Mouse (Mus musculus): ENCODE results near the gene Olfr1246. TPM values are rescaled to one million over a fixed set of nuclear protein-coding genes. Genes with fewer than 3 reads are reported as not detected.
"Not testable (repeated sequence)": the region's sequence is repeated elsewhere in the genome, so short reads cannot be mapped to it uniquely, and the experiment has no call there.

The Olfr1246 gene
- not detected for total RNA-seq (2021)

GRCm38 (mm10) chr2:89593057-89593456 is at the start of gene Olfr1246:
Gene Olfr1246, minus strand, starts transcription at chr2:89593157.
- no peak for DNase-seq (ENCODE audit: extremely low spot score in 1 of 2, low spot score in 2 of 2)
- intact Hi-C loops (cut with DNase I) = no loop called here

GRCm38 (mm10) chr2:89634883-89635282 is 41.9 kb upstream of the Olfr1246 start, which contains the start of gene Olfr1249:
Gene Olfr1249, minus strand, starts transcription at chr2:89634983.
- intact Hi-C loops (cut with DNase I) = no loop called here
- no peak for DNase-seq (ENCODE audit: extremely low spot score in 1 of 2, low spot score in 2 of 2)

GRCm38 (mm10) chr2:89618145-89618544 is 25.2 kb upstream of the Olfr1246 start, which contains the start of gene Olfr1248:
Gene Olfr1248, minus strand, starts transcription at chr2:89618245.
- DNase-seq (ENCODE audit: extremely low spot score in 1 of 2, low spot score in 2 of 2); intact Hi-C loops (cut with DNase I): not testable (repeated sequence)

- DNase-seq (ENCODE audit: extremely low spot score in 1 of 2, low spot score in 2 of 2) = no peak
- intact Hi-C loops (cut with DNase I) = no loop called here
Observed at GRCm38 (mm10) chr2:89614030-89614429, 21.1 kb upstream of the Olfr1246 start, which contains the start of gene Olfr1247. Gene Olfr1247, minus strand, starts transcription at chr2:89614130.

GRCm38 (mm10) chr2:89578347-89578746 is 14.6 kb downstream of the Olfr1246 start, which contains the start of gene Olfr1245:
Gene Olfr1245, minus strand, starts transcription at chr2:89578447.
- intact Hi-C loops (cut with DNase I) = no loop called here
- DNase-seq (ENCODE audit: extremely low spot score in 1 of 2, low spot score in 2 of 2) = no peak

GRCm38 (mm10) chr2:89562706-89563105 is 30.3 kb downstream of the Olfr1246 start:
- DNase-seq (ENCODE audit: extremely low spot score in 1 of 2, low spot score in 2 of 2); intact Hi-C loops (cut with DNase I): not testable (repeated sequence)

GRCm38 (mm10) chr2:89544516-89544915 is 48.4 kb downstream of the Olfr1246 start:
- no peak for DNase-seq (ENCODE audit: extremely low spot score in 1 of 2, low spot score in 2 of 2)

GRCm38 (mm10) chr2:89539923-89540322 is 53.0 kb downstream of the Olfr1246 start:
- no peak for DNase-seq (ENCODE audit: extremely low spot score in 1 of 2, low spot score in 2 of 2)
- intact Hi-C loops (cut with DNase I) = no loop called here

More at GRCm38 (mm10) chr2:89544516-89544915, 48.4 kb downstream of the Olfr1246 start:
- intact Hi-C loops (cut with DNase I) = loop anchor here (2.0 kb wide), 1 partner anchor 1194 kb away; no protein-coding TSS in a partner anchor

Other genes with a start within 250 kb of the Olfr1246 start
- not detected for gene Olfr1234, start 228.3 kb downstream of the Olfr1246 start, total RNA-seq (2021)
- gene Olfr1238, start 183.5 kb downstream of the Olfr1246 start, total RNA-seq (2021) = not detected
- gene Olfr1239, start 172.8 kb downstream of the Olfr1246 start, total RNA-seq (2021) = not detected
- not detected for gene Olfr1240, start 150.2 kb downstream of the Olfr1246 start, total RNA-seq (2021)
- not detected for gene Olfr1241, start 106.0 kb downstream of the Olfr1246 start, total RNA-seq (2021)
- not detected for gene Olfr1242, start 94.8 kb downstream of the Olfr1246 start, total RNA-seq (2021)
- gene Olfr1243, start 61.7 kb downstream of the Olfr1246 start, total RNA-seq (2021) = not detected
- gene Olfr1245, start 14.7 kb downstream of the Olfr1246 start, total RNA-seq (2021) = not detected
- under 1 TPM; 0.16 to 0.17 TPM for gene Olfr1247, start 21.0 kb upstream of the Olfr1246 start, total RNA-seq (2021)
- not detected for gene Olfr1248, start 25.1 kb upstream of the Olfr1246 start, total RNA-seq (2021)
- not detected for gene Olfr1249, start 41.8 kb upstream of the Olfr1246 start, total RNA-seq (2021)
- under 1 TPM; 0.06 to 0.10 TPM for gene Olfr1250, start 68.3 kb upstream of the Olfr1246 start, total RNA-seq (2021)
- gene Olfr1251, start 78.8 kb upstream of the Olfr1246 start, total RNA-seq (2021) = not detected
- gene Olfr1252, start 131.9 kb upstream of the Olfr1246 start, total RNA-seq (2021) = not detected
- gene Olfr1253, start 163.9 kb upstream of the Olfr1246 start, total RNA-seq (2021) = not detected
- gene Olfr1254, start 200.5 kb upstream of the Olfr1246 start, total RNA-seq (2021) = not detected
- not detected for gene Olfr1255, start 218.9 kb upstream of the Olfr1246 start, total RNA-seq (2021)
- under 1 TPM in 1 of 2 experiments, not detected in 1; 0.06 TPM for gene Olfr1256, start 248.4 kb upstream of the Olfr1246 start, total RNA-seq (2021)

All from left cerebral cortex, postnatal 10 days (tissue).